Mouse (Mus musculus) megakaryocyte-erythroid progenitor cell, adult 5-6 weeks (primary cell): ENCODE results near the gene Gm48551. TPM values are rescaled to one million over a fixed set of nuclear protein-coding genes. Genes with fewer than 3 reads are reported as not detected.
A peak's percentile ranks its signal among the peaks of the same experiment; 100 is the strongest.

Source experiments
- ATAC-seq: replicated peaks from 2 replicates; pipeline ENCODE4 v1.8.0; 2016; ENCODE audit warnings: mild to moderate bottlenecking, inconsistent platforms; ENCODE audit not compliant: severe bottlenecking, poor library complexity, low FRiP score, low TSS enrichment
- total RNA-seq, 2 experiments: library from RNA; stranded (forward) in 1 of 2; stranded (reverse) in 1 of 2; fragments of 200-1000, 215-1000 nt in 1 of 2; fragments of >200 nt in 1 of 2; fragmentation: Nextera tagmentation in 1 of 2; gene quantifications; 2 replicates each; pipeline ENCODE4 v1.2.3; 2014 to 2017

Gene Gm48551
- total RNA-seq, 2 experiments from 2014 or later = 2.6 to 6.3 TPM

DNA sequence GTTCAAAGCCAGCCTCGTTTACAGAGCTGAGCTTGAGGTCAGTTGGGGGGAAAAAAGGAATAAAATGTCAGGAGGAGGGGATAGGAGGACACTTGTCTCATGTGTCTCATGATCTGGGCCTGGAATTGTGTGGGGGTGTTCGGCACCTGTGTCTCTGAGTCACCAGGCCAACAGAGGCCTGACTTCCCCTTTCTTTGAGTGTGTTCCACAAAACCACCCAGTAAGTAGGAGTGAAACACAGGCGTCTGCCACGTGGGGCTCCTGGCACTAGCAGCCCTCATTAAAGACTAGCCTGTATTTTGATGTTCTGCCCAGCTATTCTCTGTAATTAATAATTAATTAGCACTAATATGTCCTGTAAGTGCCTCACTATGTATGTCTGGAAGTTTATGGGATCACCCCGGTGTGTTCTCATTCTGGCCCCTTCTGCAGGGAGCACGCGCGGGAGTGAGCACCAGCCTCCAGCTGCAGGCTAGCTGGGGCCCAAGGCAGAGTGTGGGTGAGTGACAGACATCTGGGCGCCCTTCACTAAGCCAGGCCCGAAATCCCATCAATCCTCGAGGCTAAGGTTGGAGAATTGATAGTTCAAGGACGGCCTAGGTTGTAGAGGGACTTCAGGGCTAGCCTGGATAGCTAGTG, 27.8 kb upstream of the Gm48551 start:
- no peak for ATAC-seq

- ATAC-seq = peak; percentile 74
Measured at GRCm38 (mm10) chr10:81356991-81357844, 27.0 kb upstream of the Gm48551 start, which contains the start of gene Mfsd12. Mfsd12 (plus strand) TSS chr10:81357491.

- ATAC-seq = no peak
Measured at GRCm38 (mm10) chr10:81358209-81358608, 26.1 kb upstream of the Gm48551 start.

DNA sequence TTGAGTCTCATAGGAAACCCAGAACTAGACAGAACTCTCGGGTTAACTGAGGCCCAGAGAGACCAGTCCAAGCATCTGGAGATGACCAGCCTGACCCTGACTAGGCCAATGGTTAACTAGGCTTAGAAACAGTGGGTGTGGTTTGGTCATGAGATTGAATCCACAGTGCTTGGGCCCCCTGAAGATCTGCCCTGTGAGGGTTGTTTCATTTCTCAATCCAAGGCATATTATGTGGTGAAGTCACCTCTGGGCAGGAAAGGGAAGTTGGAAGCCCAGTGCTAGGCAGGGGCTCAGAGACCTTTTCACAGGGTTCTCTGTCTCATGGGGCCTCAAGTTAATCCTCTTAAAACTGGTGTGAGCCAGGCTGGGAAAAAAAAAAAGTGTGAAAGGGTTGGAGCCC, 25.4 kb upstream of the Gm48551 start:
- ATAC-seq = no peak

GRCm38 (mm10) chr10:81360721-81361120, 23.5 kb upstream of the Gm48551 start:
- no peak for ATAC-seq

DNA sequence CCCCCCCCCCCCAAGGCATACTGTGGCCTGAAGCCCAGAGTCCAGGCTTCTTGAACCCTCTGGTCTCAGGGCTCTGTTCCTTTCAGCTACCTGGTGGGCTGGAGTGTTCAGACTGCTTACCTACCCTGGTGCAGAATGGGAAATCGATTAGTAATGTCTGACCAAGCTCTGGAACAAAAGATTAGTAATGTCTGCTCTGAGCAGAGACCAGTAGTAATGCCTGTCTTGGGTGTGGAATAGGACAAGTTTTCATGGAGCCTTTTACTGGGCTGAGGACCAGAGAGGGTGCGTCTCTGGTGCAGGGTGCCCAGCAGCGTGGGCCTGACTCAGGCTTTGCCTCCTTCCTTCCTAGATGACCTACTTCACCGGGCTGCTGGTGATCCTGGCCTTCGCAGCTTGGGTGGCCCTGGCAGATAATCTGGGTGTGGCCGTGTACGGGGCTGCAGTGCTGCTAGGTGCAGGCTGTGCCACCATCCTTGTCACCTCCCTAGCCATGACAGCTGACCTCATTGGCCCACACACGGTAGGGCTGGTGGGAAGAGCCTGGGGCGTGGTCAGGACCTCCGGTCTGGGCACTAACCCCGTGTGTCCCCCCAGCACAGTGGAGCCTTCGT, 21.8 kb upstream of the Gm48551 start:
- ATAC-seq = peak; percentile 74

GRCm38 (mm10) chr10:81363436-81364346, 20.6 kb upstream of the Gm48551 start:
- ATAC-seq = no peak

DNA sequence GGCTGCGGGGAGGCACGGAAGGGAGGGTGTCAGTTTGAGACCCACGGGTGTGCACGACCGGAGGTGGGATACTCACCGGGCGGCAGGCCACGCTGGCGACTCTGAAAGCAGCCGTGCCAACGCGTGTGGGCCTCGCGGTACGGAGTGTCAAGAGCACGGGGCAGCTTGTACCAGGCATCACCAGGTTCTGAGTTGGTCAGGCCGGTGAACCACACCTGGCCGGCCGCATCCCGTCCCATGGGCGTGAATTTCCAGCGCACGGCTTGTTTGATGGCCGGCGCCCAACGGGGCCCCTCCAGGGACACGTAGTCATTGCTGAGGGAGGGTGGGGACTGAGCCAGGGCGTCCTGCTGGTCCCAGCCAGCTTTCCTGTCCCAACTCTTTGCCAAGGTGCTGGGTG, 19.6 kb upstream of the Gm48551 start:
- ATAC-seq = no peak

DNA sequence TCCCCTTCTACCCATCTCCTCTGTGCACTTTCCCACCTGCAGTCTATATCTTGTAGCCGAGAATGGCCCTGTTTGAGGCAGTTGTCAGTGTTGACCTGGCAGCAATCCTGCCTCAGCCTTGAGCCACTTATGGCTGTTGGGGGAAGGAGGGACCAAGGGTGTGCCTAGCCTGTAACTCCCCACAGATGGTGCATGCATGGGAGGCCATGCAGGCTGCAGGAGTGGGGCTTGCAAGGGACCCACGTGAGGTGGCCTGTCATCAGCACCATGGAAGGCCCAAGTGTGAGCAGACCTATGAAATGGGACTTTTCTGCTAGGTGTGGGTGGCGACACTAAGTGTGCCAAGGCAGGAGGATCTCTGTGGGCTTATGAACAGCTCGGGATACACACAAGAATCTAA, 19.2 kb upstream of the Gm48551 start:
- no peak for ATAC-seq

DNA sequence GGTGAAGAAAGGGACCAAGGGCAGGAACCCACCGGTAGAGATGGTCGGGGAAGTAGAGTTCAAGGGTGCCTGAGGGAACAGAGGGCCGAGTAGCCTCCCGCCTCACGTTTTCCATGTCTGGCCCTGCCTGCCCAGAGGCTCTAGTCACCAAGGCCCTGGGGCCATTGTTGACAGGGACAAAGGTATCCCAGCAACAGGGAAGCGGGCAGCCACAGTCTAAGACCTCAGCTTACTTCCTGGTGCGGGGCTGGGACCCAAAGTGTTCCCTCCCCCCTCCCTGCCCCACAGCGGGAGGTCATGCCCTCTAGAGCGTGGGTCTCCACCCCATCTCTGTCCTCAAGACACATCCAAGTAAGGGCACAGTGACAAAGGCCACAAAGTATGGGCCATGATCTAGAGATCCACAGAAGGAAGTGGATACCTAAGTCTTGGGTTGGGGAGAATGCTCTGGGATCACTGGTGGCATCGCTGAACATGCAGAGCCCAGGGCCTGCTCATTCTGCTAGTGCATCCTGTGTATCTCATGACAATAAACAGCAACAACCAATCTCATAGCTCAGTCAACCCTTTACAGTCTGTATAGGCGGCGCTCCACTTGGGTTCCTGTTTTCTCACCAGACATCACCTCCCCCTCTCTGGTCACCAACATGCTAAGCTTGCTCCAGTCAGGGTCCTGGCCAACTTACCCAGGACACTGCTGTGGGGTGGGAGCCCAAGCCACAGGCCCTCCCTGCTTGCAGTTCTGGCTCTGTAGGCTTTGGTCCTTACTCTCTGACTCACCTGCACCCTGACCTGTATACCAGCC, 18.4 kb upstream of the Gm48551 start, which contains the start of gene 4930404N11Rik:
TSS of gene 4930404N11Rik (minus strand) at position 145 of the 805 bp plus-strand sequence.
- no peak for ATAC-seq

DNA sequence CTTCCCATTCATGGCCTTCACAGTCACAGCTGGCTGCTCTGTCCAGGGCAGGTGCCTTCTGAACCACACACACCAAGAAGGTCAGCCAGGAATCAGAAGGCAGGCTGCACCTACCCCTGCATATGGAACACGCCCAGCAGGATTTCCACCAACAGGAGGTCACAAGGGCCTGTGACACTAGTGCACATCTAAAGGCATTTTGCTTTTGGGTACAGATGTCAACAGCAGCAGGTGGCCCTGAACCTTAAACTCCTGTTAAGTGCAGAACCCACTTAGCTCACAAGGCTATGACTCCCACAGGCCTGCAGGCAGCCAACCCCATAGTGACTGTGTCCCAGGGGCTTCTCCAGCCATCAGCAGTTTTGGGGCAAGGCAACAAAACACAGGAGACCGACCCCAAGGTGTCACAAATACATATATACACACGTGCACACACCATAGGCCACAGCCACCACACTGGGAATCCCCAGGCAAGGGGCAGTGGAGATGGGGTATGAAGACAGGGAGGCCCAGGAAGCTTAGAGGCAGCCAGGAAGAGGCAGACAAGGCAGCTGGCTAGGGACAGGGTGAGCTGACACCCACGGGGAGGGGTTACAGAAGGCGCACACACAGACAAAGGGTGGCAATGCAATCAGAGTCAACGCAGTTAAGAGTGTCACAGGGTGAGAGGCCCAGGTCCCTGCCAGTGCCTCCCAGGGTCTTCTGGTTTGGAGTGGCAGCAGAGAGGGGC, 17.6 kb upstream of the Gm48551 start:
- ATAC-seq = no peak

GRCm38 (mm10) chr10:81367207-81367495, 17.1 kb upstream of the Gm48551 start:
- ATAC-seq = no peak

- ATAC-seq = no peak
Measured at GRCm38 (mm10) chr10:81375322-81375721, 8.9 kb upstream of the Gm48551 start.

DNA sequence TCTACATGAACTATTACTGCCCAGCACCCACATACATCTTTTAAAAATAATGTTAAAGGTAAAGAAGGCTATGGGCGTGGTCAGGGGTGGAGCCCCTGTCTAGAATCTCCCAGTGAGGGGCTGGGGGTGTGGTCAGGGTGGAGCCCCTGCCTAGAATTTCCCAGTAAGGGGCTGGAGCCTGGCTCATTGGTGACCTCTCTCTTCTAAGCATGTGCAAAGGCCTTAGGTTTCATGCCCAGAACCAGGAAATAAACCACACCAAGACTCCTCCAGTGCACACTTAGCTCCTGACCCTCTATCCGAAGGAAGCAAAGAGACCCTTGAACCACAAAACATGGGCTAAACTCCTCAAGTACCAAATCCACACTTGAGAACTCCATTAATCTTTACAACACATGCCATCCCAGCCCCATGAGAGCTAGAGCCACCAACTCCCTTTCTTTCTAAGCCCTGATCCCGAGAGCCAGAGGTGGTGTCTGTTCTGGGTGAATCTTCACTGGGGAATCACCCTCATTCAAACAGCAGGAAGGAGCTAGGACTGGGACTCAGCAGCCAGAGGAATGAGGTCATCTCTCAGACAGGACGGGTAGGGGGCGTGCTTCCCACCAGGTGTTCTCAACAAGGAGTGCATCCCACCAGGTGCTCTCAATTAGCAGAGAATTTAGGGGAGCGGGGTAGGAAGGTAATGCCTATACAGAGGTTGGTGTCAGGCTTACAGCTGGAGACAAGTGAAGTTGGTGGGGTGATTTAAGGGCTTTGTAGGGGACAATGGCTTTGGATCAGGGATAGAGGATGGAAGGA, 7.5 kb upstream of the Gm48551 start:
- no peak for ATAC-seq

- no peak for ATAC-seq
Measured at GRCm38 (mm10) chr10:81377362-81377664, 7.0 kb upstream of the Gm48551 start.

DNA sequence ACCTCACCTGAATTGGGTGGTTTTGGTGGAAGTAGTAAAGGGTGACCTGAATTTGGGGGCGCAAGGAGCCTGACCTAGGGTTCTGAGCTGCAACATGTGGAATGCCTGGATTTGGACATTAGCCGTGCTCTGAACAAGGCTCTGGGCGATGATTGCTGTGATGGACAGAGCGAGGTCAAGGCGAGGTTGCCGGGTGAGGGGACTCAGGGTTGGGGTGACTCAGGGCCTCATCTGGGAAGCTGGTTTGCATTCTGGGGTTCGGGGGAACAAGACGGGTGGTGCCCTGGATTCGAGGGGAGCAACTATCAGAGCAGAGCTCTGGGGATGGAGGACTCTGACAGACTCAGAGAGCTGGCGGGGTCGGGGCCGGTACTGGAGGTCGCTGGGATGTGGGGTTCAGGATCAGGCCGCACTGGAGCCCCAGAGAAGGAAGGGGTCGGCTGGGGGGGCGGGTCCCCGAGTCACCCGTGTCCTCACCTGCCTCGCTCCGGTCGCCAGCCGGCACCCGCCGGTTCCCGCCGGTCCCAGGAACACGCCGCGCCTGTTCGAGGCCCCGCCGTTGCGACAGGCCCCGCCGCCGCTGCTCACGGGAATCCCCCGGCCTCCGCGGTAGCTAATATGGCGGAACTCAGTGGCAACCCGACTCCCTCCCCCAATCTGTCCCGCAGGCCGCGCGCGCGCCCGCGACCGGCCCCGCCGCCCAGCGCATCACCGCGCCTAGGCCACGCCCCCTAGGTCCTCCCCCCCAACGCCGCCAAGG, 6.3 kb upstream of the Gm48551 start, which contains the start of gene Fzr1:
TSS of gene Fzr1 (minus strand) at position 724 of the 760 bp plus-strand sequence.
- no peak for ATAC-seq
